Comparison of ENCODE assay signal across 11 mouse cellular contexts in the genomic region with DNA sequence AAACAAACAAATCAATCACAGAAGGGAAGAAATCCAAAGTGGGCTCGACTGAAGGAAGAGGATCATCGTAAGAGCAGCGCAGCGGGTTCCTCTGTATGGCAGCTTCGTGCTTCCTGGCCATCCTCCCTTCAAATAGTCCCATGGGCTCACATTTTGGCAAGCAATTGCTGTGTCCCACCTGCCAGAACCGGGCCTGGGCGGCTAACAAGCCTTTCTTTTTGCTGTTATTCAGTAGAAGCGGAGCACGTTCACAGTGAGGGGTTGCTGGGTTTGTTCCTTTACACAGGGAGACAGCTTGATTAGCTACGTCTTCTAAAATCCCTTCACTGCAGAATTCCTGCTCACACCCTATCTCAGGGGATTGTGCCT.
DNase-seq lines count a peak whose midpoint lies in the region; ATAC-seq and TF ChIP-seq lines count a peak whose summit lies in the region.
"Had no signal": no experiment of that assay in that cellular context is flagged by ENCODE, and none has a peak within 500 bp of the region (broad histone marks: within the 10 kb centered on the region; RNA-seq: fewer than 3 reads in every experiment).

No protein-coding gene starts in this region.

- no peaks in the 10 kb centered on the region for H3K36me3 ChIP-seq in forebrain, embryonic 15.5 days
- no peaks in the 10 kb centered on the region for H3K36me3 ChIP-seq in forebrain, embryonic 10.5 days (replicated peaks)
- H3K36me3 ChIP-seq in hindbrain, postnatal 0 days (ENCODE audit: insufficient read depth, low read length), result no peaks in the 10 kb centered on the region
- no peaks in the 10 kb centered on the region for H3K36me3 ChIP-seq in hindbrain, embryonic 10.5 days
- no peaks in the 10 kb centered on the region for H3K36me3 ChIP-seq in embryonic facial prominence, embryonic 11.5 days (replicated peaks; ENCODE audit: control insufficient read depth, insufficient read depth, low read depth, low read length)
- H3K36me3 ChIP-seq in midbrain, embryonic 15.5 days (replicated peaks), result no peaks in the 10 kb centered on the region
- no peaks in the 10 kb centered on the region for H3K36me3 ChIP-seq in liver, postnatal 0 days (replicated peaks; ENCODE audit: insufficient read depth, low read length)
- H3K36me3 ChIP-seq: liver, embryonic 13.5 days had no signal

- H3K4me3 ChIP-seq in forebrain, embryonic 15.5 days, result no peak overlapping the region
- no peak overlapping the region for H3K4me3 ChIP-seq in forebrain, embryonic 10.5 days
- no peak overlapping the region for H3K4me3 ChIP-seq in hindbrain, postnatal 0 days (ENCODE audit: low read length)
- no peak overlapping the region for H3K4me3 ChIP-seq in hindbrain, embryonic 10.5 days
- no peak overlapping the region for H3K4me3 ChIP-seq in embryonic facial prominence, embryonic 11.5 days (ENCODE audit: low read depth, low read length)
- H3K4me3 ChIP-seq in midbrain, embryonic 15.5 days, result no peak overlapping the region
- no peak overlapping the region for H3K4me3 ChIP-seq in liver, postnatal 0 days (ENCODE audit: low read depth, low read length)
- H3K4me3 ChIP-seq: liver, embryonic 13.5 days had no signal

- peak overlapping the region; percentile 8; the same call in 1 of the 2 replicates for H3K4me2 ChIP-seq in forebrain, embryonic 15.5 days (replicated peaks)
- no peak overlapping the region for H3K4me2 ChIP-seq in hindbrain, postnatal 0 days (ENCODE audit: low read depth, low read length)
- H3K4me2 ChIP-seq in embryonic facial prominence, embryonic 11.5 days (ENCODE audit: low read depth, low read length), result no peak overlapping the region
- H3K4me2 ChIP-seq in midbrain, embryonic 15.5 days, result 0 out of 2 replicates have a peak overlapping the region, but pooled peaks have one; percentile 18
- H3K4me2 ChIP-seq in liver, postnatal 0 days (ENCODE audit: low read depth, low read length), result no peak overlapping the region
- H3K4me2 ChIP-seq: liver, embryonic 13.5 days had no signal

- peaks cover 16% of the 10 kb centered on the region for H3K4me1 ChIP-seq in forebrain, embryonic 15.5 days
- peaks cover 38% of the 10 kb centered on the region for H3K4me1 ChIP-seq in forebrain, embryonic 10.5 days
- H3K4me1 ChIP-seq in hindbrain, postnatal 0 days (ENCODE audit: insufficient read depth, low read length), result no peaks in the 10 kb centered on the region
- H3K4me1 ChIP-seq in hindbrain, embryonic 10.5 days (replicated peaks), result peaks cover 19% of the 10 kb centered on the region
- no peaks in the 10 kb centered on the region for H3K4me1 ChIP-seq in embryonic facial prominence, embryonic 11.5 days (ENCODE audit: control insufficient read depth, insufficient read depth, low read length)
- peaks cover 14% of the 10 kb centered on the region for H3K4me1 ChIP-seq in midbrain, embryonic 15.5 days
- peaks cover 8% of the 10 kb centered on the region; the same call in 1 of the 2 replicates for H3K4me1 ChIP-seq in liver, postnatal 0 days (ENCODE audit: insufficient read depth)
- H3K4me1 ChIP-seq: liver, embryonic 13.5 days had no signal

- H3K9ac ChIP-seq in forebrain, embryonic 15.5 days (replicated peaks), result 0 out of 2 replicates have a peak overlapping the region, but pooled peaks have one; percentile 11
- no peak overlapping the region for H3K9ac ChIP-seq in hindbrain, postnatal 0 days (replicated peaks; ENCODE audit: low read length)
- no peak overlapping the region for H3K9ac ChIP-seq in embryonic facial prominence, embryonic 11.5 days (replicated peaks; ENCODE audit: low read length)
- no peak overlapping the region for H3K9ac ChIP-seq in midbrain, embryonic 15.5 days
- no peak overlapping the region for H3K9ac ChIP-seq in liver, postnatal 0 days (replicated peaks)
- H3K9ac ChIP-seq: liver, embryonic 13.5 days had no signal

- WGBS in forebrain, embryonic 15.5 days, result 6% methylated on average over 10 of the region's 10 CpGs
- 6% methylated on average over 10 of the region's 10 CpGs for WGBS in forebrain, embryonic 10.5 days
- WGBS in hindbrain, postnatal 0 days, result 13% methylated on average over 10 of the region's 10 CpGs
- WGBS in hindbrain, embryonic 10.5 days, result 21% methylated on average over 10 of the region's 10 CpGs
- 16% methylated on average over 10 of the region's 10 CpGs for WGBS in embryonic facial prominence, embryonic 11.5 days
- WGBS in midbrain, embryonic 15.5 days, result 6% methylated on average over 10 of the region's 10 CpGs
- 39% methylated on average over 10 of the region's 10 CpGs for WGBS in liver, postnatal 0 days (ENCODE audit: insufficient replicate concordance)

- no peak for ATAC-seq in forebrain, embryonic 15.5 days (replicated peaks)
- no peak for ATAC-seq in hindbrain, postnatal 0 days
- ATAC-seq in embryonic facial prominence, embryonic 11.5 days (replicated peaks; ENCODE audit: insufficient number of reproducible peaks, low FRiP score, low TSS enrichment, low read depth), result no peak
- no peak for ATAC-seq in midbrain, embryonic 15.5 days (replicated peaks)
- ATAC-seq in megakaryocyte, adult 5-6 weeks (ENCODE audit: poor library complexity, severe bottlenecking), result no peak
- ATAC-seq in liver, postnatal 0 days, result no peak

- H3K27ac ChIP-seq in forebrain, embryonic 15.5 days (replicated peaks), result peak overlapping the region; percentile 42
- no peak overlapping the region for H3K27ac ChIP-seq in forebrain, embryonic 10.5 days
- no peak overlapping the region for H3K27ac ChIP-seq in hindbrain, postnatal 0 days
- H3K27ac ChIP-seq in hindbrain, embryonic 10.5 days, result no peak overlapping the region
- H3K27ac ChIP-seq in embryonic facial prominence, embryonic 11.5 days (replicated peaks; ENCODE audit: low read depth, low read length), result no peak overlapping the region
- H3K27ac ChIP-seq in midbrain, embryonic 15.5 days, result peak overlapping the region; percentile 53; the same call in 1 of the 2 replicates
- H3K27ac ChIP-seq in liver, postnatal 0 days (ENCODE audit: low read depth), result no peak overlapping the region
- H3K27ac ChIP-seq: liver, embryonic 13.5 days had no signal

- no peak for TF ChIP-seq EP300 in liver, postnatal 0 days (IDR thresholded peaks at IDR 0.05; ENCODE audit: low read depth)

- DNase-seq in forebrain, embryonic 10.5 days (ENCODE audit: extremely low spot score, low spot score), result no peak
- DNase-seq in hindbrain, postnatal 0 days (ENCODE audit: low spot score), result peak; percentile 31
- no peak for DNase-seq in hindbrain, embryonic 10.5 days (ENCODE audit: low spot score)
- DNase-seq in embryonic facial prominence, embryonic 11.5 days (ENCODE audit: low spot score), result peak; percentile 18
- DNase-seq in liver, postnatal 0 days, result no peak
- DNase-seq: adrenal gland, postnatal 25 days; cerebellum, adult 18-20 months; liver, embryonic 13.5 days had no signal

- H3K27me3 ChIP-seq in forebrain, embryonic 15.5 days, result no peaks in the 10 kb centered on the region; the same call in 1 of the 2 replicates
- peaks cover 92% of the 10 kb centered on the region for H3K27me3 ChIP-seq in forebrain, embryonic 10.5 days (ENCODE audit: poor library complexity, severe bottlenecking)
- H3K27me3 ChIP-seq in hindbrain, postnatal 0 days (ENCODE audit: insufficient read depth, low read length), result peaks cover 25% of the 10 kb centered on the region
- H3K27me3 ChIP-seq in hindbrain, embryonic 10.5 days (ENCODE audit: insufficient read depth, poor library complexity, severe bottlenecking), result peaks cover 87% of the 10 kb centered on the region
- H3K27me3 ChIP-seq in embryonic facial prominence, embryonic 11.5 days (ENCODE audit: control insufficient read depth, insufficient read depth, low read length), result peaks cover 3% of the 10 kb centered on the region
- H3K27me3 ChIP-seq in midbrain, embryonic 15.5 days (replicated peaks), result peaks cover 25% of the 10 kb centered on the region
- H3K27me3 ChIP-seq in liver, postnatal 0 days (ENCODE audit: insufficient read depth, low read length), result 0 out of 2 replicates have a peak, but pooled peaks cover 3% of the 10 kb centered on the region

- TF ChIP-seq CTCF in hindbrain, postnatal 0 days (IDR thresholded peaks at IDR 0.05; ENCODE audit: low read depth), result no peak
- no peak for TF ChIP-seq CTCF in liver, postnatal 0 days (IDR thresholded peaks at IDR 0.05; ENCODE audit: low read depth)

- no peaks in the 10 kb centered on the region for H3K9me3 ChIP-seq in forebrain, embryonic 15.5 days
- H3K9me3 ChIP-seq in forebrain, embryonic 10.5 days, result no peaks in the 10 kb centered on the region
- no peaks in the 10 kb centered on the region for H3K9me3 ChIP-seq in hindbrain, postnatal 0 days (ENCODE audit: low read length)
- no peaks in the 10 kb centered on the region for H3K9me3 ChIP-seq in hindbrain, embryonic 10.5 days
- H3K9me3 ChIP-seq in embryonic facial prominence, embryonic 11.5 days (replicated peaks; ENCODE audit: control insufficient read depth, low read length), result no peaks in the 10 kb centered on the region
- H3K9me3 ChIP-seq in midbrain, embryonic 15.5 days, result no peaks in the 10 kb centered on the region
- H3K9me3 ChIP-seq in liver, postnatal 0 days (ENCODE audit: low read length), result no peaks in the 10 kb centered on the region
- H3K9me3 ChIP-seq: liver, embryonic 13.5 days had no signal

Comparison
In these comparisons a context has a peak if more than half of its experiments do, and no peak if none do; other contexts are left out.
1. H3K27ac ChIP-seq: peak in forebrain, embryonic 15.5 days (single experiment) and midbrain, embryonic 15.5 days (single experiment); none in forebrain, embryonic 10.5 days (single experiment), hindbrain, postnatal 0 days (single experiment), hindbrain, embryonic 10.5 days (single experiment), embryonic facial prominence, embryonic 11.5 days (single experiment) and liver, postnatal 0 days (single experiment).
2. DNase-seq: peak in hindbrain, postnatal 0 days (single experiment) and embryonic facial prominence, embryonic 11.5 days (single experiment); none in forebrain, embryonic 10.5 days (single experiment), hindbrain, embryonic 10.5 days (single experiment) and liver, postnatal 0 days (single experiment).
3. H3K4me2 ChIP-seq: peak in forebrain, embryonic 15.5 days (single experiment) and midbrain, embryonic 15.5 days (single experiment); none in hindbrain, postnatal 0 days (single experiment), embryonic facial prominence, embryonic 11.5 days (single experiment) and liver, postnatal 0 days (single experiment).